Mouse (Mus musculus): Measurements from ENCODE around the gene Cyb5r3. TPM values are rescaled to one million over a fixed set of nuclear protein-coding genes. Genes with fewer than 3 reads are reported as not detected.

The Cyb5r3 gene
- total RNA-seq (2021) = 100 to 1,000 TPM; 319 to 365 TPM
- long read RNA-seq, experiment 1, transcript Cyb5r3-201 (9 exons, 2,422 nt) = major isoform, 188 of 236 reads
- long read RNA-seq, experiment 1, partial matches to known transcripts = 45 of 236 reads
- long read RNA-seq, experiment 1, other reads (novel, unspliced or antisense) = 2 of 236 reads
- long read RNA-seq, experiment 2, transcript Cyb5r3-201 (9 exons, 2,422 nt) = major isoform, 216 of 238 reads
- long read RNA-seq, experiment 2, partial matches to known transcripts = 11 of 238 reads
- long read RNA-seq, experiment 2, other reads (novel, unspliced or antisense) = 10 of 238 reads

DNA sequence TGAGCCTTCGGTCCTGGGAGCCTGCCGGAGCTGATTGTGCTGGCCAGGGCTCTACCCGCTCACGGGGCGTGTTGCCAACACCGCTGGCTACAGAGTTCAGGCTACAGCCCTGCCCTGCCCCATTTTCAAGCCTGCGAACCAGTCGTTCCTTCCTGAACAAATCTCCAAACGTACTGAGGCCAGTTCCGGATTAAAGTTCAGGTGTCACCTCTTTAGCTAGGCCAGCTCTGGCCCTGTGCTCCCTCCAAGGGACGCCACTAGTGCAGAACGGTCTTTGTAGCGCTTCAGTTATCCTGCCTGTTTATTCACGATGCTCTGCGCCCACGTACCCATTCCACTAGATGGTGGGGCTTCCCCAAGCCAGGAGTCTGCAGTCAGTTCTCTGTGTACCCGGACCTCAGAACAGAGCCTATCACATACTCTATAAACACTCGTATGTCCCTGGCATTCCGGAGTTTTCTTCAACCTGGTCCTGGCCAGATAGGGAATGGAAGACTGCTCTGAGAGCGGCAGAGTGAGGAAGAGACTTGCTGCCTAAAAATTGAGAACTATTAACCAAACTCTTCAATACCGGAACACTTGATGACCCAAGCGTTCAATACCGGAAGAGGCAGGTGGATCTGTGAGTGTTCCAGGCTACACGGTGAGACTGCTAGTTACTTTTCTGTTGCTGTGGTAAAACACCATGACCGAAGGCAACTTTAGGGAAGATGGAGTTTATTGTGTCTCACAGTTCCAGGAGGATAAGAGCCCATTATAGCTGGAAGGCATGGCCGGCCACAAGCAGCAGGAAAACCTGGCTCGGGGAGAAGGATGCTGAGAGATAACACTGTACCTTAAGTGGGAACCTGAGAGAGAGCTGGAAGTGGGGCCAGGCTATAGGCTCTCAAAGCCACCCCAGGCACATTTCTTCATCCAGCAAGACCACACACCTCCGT is at the start of gene Cyb5r3:
Gene Cyb5r3 (minus strand): TSS at position 101 of the 938 bp plus-strand sequence.
- DNase-seq = no peak

DNA sequence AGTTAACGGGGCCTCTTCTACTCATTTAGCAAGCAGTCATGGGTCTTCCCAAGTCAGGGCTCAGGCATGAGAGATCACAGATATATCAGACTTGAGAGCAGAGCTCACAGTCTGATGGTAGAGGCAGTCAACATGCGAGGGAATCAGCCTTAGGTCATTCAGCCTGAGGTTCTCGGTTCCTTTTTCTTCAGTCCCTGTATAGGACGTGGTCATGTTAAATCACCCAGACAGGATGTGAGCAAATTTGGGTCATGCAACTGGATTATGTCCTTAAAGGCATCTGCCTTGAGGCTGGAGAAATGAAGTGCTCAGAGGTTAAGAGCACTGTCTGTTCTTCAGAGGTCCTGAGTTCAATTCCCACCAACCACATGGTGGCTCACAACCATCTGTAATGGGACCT is 49.3 kb upstream of the Cyb5r3 start:
- no peak for DNase-seq

DNA sequence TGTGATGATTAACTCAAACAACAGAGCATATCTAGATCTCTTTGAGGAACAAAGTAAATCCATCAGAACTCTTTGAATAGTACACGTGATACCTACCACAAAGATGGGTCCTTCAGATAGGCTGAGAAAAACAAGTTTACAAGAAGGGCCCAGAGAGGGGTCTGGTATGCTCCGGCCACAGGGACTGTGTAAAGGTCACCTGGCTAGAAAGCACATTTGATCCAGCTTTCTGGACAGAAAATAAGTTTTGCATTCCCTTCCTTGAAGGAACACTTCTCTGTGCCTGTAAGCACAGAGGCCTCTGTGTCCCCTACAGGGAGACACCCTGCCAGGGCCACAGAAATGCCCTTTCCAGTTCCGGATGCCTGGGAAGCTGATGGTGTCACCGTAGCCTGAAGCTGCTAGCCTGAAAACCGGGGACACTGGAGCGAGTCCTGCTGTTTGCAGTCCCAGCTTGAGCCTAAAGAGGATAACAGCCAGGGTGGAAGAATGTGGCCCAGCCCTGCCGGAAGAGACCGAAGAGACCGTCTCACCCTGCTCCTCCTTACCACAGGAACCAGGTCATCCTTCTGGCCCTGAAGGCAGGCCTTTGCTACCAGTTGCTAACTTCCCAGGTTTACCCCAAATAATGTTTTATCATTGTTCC is 48.1 kb upstream of the Cyb5r3 start:
- no peak for DNase-seq

DNA sequence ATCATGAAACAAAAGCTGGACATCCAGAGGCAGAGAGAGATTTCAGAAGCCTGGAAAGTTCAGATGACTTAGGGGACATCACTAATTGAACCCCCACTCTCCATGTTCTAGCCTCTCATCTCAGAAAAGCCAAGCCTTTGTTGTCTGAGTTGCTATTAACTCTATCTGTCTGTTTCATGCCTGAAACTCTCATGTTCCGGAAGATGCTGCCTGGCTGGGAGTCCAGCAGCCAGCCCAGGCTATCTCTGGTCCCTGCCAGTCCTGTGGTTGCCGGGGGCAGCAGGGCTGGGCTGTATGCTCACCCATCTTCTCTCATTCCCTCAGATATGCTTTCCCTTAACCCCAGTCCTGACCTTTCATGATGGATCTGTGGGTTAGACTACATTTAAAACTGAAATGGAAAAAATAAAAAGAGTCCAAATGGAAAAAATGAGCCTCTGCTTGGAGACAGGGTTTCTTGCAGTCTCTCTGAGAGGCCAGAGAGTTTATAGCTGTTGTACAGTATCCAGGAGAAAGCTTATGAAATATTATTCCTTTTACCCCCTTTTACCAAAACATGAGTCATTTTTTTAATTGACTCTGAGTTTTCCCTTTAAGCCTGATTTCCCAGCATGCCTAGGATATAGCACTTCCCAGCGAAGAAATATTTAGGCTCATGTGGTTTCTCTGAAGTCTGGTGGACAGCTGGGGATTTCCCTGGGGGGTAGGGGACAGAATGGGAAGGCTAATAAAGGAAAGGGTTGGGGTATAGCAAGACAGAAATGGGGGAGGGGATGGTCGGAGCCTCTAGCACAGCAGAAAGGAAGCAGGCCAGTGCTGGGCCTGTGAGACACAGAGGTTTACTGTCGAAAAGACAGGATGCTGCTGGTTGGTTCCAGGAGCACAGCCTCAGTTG is 43.2 kb upstream of the Cyb5r3 start:
- DNase-seq = no peak

DNA sequence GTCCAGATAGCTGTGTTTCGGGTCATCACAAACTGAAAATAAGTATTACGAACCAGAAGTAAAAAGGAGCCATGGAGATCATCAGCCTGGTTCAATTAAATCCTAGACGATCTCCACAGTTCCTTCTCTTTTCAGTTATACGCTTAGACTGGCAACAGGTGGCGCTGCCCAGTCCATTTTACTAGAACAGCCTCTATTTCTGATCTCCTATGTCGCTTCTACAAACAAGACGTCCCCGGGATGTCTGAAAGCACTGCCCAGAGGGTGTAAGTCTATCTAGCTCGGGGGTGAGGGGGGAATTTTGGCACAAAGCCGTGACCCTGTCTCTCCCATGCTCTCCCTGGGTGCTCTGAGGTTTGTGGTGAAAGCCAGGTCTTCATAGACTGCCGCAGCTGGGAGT is 37.8 kb upstream of the Cyb5r3 start:
- peak; percentile 71 to 78 for DNase-seq

GRCm38 (mm10) chr15:83209719-83210118 is 37.3 kb upstream of the Cyb5r3 start:
- no peak for DNase-seq

- no peak for DNase-seq
These were observed 36.8 kb upstream of the Cyb5r3 start for GRCm38 (mm10) chr15:83209092-83209695.

DNA sequence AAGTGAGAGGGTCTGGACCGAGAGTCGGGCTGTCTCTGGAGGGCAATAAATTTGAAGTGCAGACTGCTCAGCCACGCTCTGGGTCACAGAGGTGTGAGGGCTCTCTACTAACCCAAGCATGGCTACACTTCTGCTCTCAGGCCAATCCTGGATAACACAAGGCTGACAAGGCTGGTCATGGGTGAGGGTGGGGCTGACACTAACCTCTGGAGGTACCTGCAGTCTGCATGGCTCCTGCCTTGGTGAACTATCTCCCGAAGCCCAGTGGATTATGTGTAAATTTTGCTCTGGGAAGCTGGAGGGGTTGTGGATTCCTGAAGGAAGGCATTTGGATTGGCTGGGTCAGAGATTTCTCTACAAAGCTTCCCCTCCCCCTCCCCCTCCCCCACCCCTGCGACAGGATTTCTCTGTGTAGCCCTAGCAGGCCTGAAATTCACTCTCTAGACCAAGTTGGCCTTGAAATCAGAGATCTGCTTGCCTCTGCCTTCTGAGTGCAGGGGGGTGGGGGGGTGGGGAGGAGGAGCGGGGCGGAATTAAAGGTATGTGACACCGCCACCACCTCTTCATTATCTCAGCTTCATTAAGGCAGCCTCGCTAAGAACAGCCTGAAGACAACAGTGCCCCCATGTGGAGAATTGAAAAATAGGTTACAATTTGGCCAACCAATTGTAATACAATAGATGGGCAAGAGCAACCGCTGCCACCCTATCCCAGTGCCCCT is 32.5 kb upstream of the Cyb5r3 start:
- peak; percentile 31 to 70 for DNase-seq

GRCm38 (mm10) chr15:83202412-83202811 is 30.0 kb upstream of the Cyb5r3 start:
- no peak for DNase-seq

DNA sequence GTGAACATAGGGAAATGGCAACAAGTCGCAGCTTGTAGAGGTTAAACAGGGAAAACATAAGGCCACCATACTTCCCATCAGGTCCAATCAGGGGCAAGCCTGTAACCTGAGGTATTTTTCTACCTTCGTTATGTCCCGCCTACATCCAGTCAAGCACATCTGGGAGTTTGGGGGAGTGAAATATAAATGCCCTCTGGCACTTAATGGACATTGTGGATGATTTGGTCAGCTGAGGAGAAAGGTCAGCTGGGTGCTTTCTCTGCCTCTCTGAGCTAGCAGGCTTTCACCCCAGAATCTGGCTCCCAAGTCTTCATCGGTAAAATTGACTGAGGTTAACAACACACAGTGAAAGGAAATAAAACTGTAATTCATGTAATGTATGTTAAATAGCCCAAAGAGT is 21.0 kb upstream of the Cyb5r3 start:
- no peak for DNase-seq

- no peak for DNase-seq
These were observed 10.0 kb upstream of the Cyb5r3 start for GRCm38 (mm10) chr15:83182351-83182750.

DNA sequence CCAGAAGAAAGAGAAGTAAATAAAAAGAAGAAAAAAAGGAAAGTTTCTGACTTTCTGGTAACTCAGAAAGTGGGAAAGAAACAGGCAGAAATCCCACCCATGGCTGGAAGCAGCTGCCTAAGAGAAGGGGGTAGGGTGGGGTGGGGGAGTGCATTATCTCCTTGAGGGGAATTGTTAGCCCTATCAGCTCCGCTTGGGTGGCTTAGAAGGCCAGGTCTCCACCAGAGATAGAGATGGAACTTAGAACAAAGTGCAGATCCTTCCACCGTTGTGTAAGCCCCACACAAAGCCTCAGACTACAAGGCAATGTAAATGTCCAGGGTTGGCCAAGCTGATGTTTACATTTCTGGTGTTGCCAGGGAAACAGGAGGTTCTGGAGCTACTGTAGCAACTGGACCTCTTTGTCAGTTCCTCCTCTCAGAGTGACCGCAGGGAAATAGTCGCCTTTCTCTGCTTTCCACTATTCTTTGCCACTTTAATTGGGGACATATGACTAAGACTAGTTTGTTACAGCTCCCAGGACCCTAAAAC is 9.5 kb upstream of the Cyb5r3 start:
- no peak for DNase-seq

DNA sequence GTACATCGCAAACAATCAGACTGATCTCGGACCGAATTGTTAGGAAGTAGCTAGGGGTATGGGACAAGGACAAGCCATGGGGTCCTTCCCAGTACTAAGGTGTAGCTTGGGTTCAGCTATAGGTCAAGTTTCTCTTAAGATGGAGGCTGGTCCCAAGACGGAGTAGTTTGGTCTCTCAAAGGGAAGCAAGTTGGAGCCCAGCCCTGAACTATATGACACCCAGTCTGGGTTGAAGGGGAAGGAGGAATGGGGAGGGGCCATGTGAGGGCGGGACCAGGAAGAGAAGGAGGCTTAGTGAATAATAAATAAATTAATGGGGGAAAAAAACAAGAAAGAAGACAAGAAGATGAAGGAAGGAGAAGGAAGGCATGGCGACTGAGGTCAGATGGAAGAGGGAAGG is 7.6 kb upstream of the Cyb5r3 start:
- DNase-seq = no peak

- no peak for DNase-seq
These were observed 4.3 kb upstream of the Cyb5r3 start for GRCm38 (mm10) chr15:83176653-83177052.

DNA sequence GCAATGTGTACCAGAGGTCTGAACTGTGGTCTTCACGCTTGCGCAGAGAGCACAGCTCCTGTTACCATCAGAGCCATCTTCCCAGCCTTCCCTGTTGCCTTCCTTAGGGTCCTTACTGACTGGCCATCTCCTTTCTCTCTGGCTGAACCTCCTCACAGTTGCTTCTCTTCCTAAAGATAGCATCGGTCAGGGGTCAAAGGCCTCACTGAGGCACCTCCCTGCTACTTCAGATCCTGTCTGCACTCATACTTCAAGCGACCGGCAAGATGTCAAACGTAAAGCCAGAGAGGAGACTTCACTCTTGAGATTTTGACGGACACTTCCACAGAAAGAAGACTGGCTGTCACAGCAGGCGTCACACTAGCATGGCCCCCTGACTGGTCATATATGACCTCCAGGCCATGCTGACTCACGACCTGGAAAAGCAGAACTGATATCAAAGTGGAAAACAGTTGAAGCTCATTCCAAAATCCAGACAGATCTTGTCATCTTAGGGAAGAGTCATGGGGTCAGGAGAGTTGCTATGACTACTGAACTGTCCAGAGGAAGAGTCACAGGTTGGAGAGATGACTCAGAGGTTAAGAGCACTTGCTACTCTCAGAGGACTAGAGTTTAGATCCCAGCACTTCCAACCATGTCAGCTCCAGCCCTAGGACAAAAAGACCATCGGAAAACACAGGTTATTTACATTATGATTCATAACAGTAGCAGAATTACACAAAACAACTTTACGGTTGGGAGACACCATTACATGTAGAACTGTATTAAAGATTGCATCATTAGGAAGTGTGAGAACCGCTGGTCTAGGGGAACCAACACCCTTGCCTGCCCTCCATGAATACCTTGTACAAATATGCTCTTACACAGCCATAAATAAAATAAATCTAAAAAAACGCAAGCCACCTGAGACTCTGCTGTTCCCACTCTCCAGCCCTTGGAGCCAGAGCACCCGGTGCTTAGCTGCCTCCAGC is 1.8 kb upstream of the Cyb5r3 start:
- peak; percentile 51 to 62 for DNase-seq

DNA sequence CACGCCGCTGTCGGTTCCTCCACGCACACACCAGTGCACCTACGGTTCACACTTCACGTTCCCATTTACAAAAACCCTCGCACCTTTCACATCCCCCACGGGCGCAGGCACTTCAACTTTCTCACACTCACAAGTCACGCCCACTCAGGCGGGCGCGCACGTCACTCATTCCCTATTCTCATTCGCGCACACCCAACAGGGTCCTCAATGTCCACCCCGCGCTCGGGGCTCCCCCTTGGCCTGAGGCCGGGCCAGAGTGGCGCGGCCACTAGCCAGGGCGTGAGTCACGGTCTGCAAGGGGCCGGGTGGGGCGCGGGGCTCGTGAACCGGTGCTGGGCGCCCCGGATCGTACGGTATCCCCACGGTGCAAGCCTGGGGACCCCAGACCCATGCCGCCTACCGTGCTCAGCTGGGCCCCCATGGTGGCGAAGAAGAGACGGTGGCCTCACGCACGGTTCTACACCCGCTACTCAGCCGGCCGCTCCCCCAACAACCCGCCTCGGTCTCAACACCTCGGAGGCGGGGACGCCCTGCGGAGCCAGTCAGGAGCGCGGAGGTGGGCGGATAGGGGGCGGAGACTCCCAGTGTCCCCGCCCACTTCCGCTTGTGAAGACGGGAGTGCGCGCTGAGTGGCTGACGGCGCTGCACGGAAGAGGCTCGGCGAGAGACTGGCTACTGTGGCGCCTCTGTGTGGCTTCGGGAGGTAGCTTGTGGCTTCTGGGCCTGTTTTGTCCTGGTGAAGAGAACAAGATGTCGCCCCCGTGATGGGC is 495 bp downstream of the Cyb5r3 start:
- peak; percentile 96 to 98 for DNase-seq

DNA sequence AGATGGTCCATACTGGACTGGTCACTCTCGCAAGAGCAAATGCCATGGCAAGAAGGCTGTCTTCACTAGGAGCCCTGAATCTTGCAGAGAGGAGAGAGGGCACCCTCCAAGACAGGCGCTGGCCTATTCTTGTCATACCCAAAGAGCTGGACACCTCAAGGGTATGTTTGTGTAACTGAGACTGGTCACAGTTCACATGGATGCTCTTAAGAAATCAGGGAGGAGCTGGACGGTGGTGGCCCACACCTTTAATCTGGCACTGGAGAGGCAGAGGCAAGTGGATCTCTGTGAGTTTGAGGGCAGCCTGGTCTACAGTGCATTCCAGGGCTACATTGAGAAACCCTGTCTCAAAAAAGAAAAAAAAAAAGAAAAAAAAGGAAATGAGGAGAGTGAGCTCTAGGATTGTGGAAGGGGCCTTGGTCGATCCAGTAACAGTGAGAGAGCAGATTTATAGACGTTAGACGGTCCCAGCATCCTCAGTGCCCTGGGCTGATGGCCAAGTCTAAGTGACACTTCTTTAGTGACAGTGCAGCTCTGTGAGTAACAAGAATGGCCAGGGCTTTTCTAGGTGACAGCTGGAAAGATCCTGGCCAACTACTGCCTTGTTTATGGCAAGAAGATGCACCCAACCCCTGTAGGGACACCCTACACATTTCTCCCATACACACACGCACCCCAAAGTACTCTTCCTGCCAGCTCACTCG is 1.3 kb downstream of the Cyb5r3 start:
- DNase-seq = peak; percentile 73 to 74
